Mouse (Mus musculus): ENCODE results near the gene Slc12a8.

GRCm38 (mm10) chr16:33575728-33576127 is 58.6 kb downstream of the Slc12a8 start:
- TF ChIP-seq CTCF (conservative IDR thresholded peaks at IDR 0.05; ENCODE audit: low read length): no peak
- TF ChIP-seq NANOG (IDR thresholded peaks at IDR 0.05; ENCODE audit: borderline replicate concordance, low read length): no peak
- TF ChIP-seq POU5F1 (IDR thresholded peaks at IDR 0.05; ENCODE audit: borderline replicate concordance, low read length): no peak
